Mouse (Mus musculus): ENCODE results near the gene Lpp.

DNA sequence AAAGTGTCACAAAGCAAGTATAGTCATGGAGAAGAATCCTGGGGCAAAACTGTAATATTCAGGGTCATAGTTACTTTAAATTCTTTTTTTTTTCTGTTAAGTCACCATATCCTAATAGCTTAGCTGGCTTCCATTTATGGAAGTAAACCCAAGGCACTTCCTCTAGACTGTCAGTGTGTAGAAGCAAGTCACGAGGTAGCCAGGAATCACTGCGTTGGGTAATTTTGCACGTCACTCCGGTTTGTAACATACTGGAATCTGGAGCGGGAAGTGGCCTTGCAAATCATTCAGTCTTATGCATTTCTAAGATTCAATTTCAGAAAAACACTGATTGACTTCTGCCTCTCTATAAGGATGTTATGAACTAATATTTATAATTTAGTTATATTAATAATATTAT is 232.3 kb downstream of the Lpp start:
- no peak for TF ChIP-seq CTCF (IDR thresholded peaks at IDR 0.05; ENCODE audit: low read depth)
- peak; percentile 75 for TF ChIP-seq EP300 (IDR thresholded peaks at IDR 0.05; ENCODE audit: low read depth)

Measured in liver, postnatal 0 days (tissue).